Mouse (Mus musculus) cerebellum, adult 2 months (tissue): Measurements from ENCODE around the gene Chn1.

Experiments used
- CTCF ChIP-seq: fragments of 200-500 bp; IDR thresholded peaks from 2 replicates; pipeline ENCODE4 v1.5.1; 2011; ENCODE audit warnings: low read depth, mild to moderate bottlenecking, control low read depth, low read length, moderate library complexity, borderline replicate concordance; ENCODE audit not compliant: insufficient read depth
- POLR2A ChIP-seq: fragments of 200-500 bp; IDR thresholded peaks from 2 replicates; pipeline ENCODE4 v1.6.1; 2011; ENCODE audit warnings: low read length, control low read depth, borderline replicate concordance; ENCODE audit not compliant: insufficient read depth

DNA sequence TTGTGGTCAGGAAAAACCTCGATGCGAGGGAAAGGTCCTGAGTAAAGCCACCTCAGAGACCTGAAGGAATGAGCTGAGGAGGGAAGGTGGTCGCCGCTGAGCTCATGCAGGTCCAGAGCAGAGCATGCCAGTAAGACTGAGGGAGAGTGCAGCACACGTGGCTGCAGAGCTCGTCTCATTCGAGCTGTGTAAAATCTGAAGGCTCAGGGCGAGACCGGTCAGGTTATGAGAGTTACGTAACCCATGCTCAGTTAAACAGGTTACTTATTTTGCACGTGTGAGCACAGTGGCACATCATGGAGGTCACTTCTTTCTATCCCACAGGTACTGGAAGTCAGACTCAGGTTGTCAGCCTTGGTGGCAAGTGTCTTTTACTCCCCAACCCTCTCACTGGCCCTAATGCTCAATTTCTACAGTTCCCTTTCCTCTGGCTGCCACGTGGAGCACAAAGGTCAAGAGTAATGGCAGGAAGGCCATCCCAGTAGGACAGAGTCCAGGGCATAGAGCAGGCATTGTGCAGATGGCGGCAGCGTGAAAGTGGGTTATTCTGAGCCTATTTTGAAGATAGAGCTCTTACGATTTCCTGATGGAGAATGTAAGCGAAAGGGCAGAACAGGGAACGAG is 158.6 kb downstream of the Chn1 start:
- TF ChIP-seq POLR2A, result no peak
- no peak for TF ChIP-seq CTCF
